Mouse (Mus musculus) left cerebral cortex, adult 2 months (tissue): ENCODE results near the gene Tmem30c. TPM values are rescaled to one million over a fixed set of nuclear protein-coding genes. Genes with fewer than 3 reads are reported as not detected.

Experiments used
- DNase-seq, 2 experiments: peaks; one replicate each; pipeline ENCODE4 v3.0.0; 2021 to 2022; ENCODE audit warnings: low spot score in 2 of 2, mixed read lengths in 1 of 2; ENCODE audit errors: extremely low spot score in 1 of 2
- H3K27ac ChIP-seq: fragments of 200-600 bp; 2 replicates; pipeline ENCODE4 v1.8.1; 2022
- H3K4me3 ChIP-seq: fragments of 200-600 bp; 2 replicates; pipeline ENCODE4 v1.8.1; 2022
- CTCF ChIP-seq: fragments of 200-600 bp; IDR thresholded peaks from 2 replicates; pipeline ENCODE4 v1.8.1; 2022; ENCODE audit warnings: antibody characterized with exemption, mild to moderate bottlenecking, moderate library complexity
- intact Hi-C: fragments of 180-260 bp; cut with DNase I; formaldehyde crosslinking; loops from one replicate; pipeline ENCODE4 v1.15.1; 2025
- long read RNA-seq, 2 experiments: library from polyadenylated mRNA; stranded (forward); transcript quantifications; one replicate each; pipeline ENCODE4 v2.0.0; 2021; ENCODE audit warnings: borderline mapping rate in 2 of 2
- total RNA-seq, 2 experiments: library from RNA; stranded (reverse); gene quantifications; 2 replicates each; pipeline ENCODE4 v1.2.3; 2021

Gene Tmem30c
- under 1 TPM; 0.29 to 0.42 TPM for total RNA-seq
- long read RNA-seq, experiment 1 = 0 reads
- long read RNA-seq, experiment 2 = 0 reads

- Histone ChIP-seq H3K27ac (no peak within 1 kb of the TSS), H3K4me3 (no peak within 1 kb of the TSS)
- intact Hi-C loops = no loop called here
- no peak for DNase-seq
- no peak for TF ChIP-seq CTCF
Measured at GRCm38 (mm10) chr16:57292765-57293164, at the start of gene Tmem30c. Gene Tmem30c, minus strand, starts transcription at chr16:57292865.

- Histone ChIP-seq H3K4me3 (no peak overlapping the region), H3K27ac (no peak overlapping the region)
- intact Hi-C loops = no loop called here
- TF ChIP-seq CTCF = no peak
- no peak for DNase-seq
Measured at GRCm38 (mm10) chr16:57340613-57340898, 47.9 kb upstream of the Tmem30c start.

GRCm38 (mm10) chr16:57339765-57340612, 47.3 kb upstream of the Tmem30c start:
- H3K27ac ChIP-seq = no peak overlapping the region
- intact Hi-C loops = no loop called here
- no peak overlapping the region for H3K4me3 ChIP-seq
- no peak for DNase-seq
- no peak for TF ChIP-seq CTCF

GRCm38 (mm10) chr16:57336770-57337423, 44.2 kb upstream of the Tmem30c start:
- no peak overlapping the region for H3K4me3 ChIP-seq
- intact Hi-C loops = no loop called here
- no peak for DNase-seq
- no peak overlapping the region for H3K27ac ChIP-seq
- no peak for TF ChIP-seq CTCF

- Histone ChIP-seq H3K27ac (no peak overlapping the region), H3K4me3 (no peak overlapping the region)
- DNase-seq = no peak
- TF ChIP-seq CTCF = no peak
- intact Hi-C loops = no loop called here
Measured at GRCm38 (mm10) chr16:57332301-57332700, 39.6 kb upstream of the Tmem30c start.

- intact Hi-C loops = no loop called here
Measured at GRCm38 (mm10) chr16:57330111-57330510, 37.4 kb upstream of the Tmem30c start.

DNA sequence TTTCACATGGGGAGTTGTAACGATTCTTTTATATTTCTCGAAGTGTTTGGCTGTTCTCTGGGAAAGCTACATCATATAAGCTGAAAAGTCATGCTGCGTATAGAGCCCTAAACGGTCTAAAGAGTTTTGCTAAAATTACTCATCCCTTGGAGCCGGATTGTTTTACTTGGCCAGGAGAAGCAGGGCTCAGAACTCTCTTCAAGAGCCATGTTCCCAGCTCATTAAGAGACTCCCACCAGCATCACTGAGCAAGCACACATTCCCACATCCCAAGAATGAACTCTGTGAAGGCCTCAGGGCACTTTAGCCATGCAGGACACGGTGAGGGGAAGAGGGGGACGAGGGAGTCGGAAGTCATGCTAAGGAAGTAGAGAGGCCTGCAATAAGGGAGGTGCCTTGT, 36.4 kb upstream of the Tmem30c start:
- TF ChIP-seq CTCF = no peak
- H3K27ac ChIP-seq = no peak overlapping the region
- intact Hi-C loops = no loop called here
- no peak for DNase-seq
- no peak overlapping the region for H3K4me3 ChIP-seq

More at GRCm38 (mm10) chr16:57330111-57330510, 37.4 kb upstream of the Tmem30c start:
- DNase-seq = no peak
- TF ChIP-seq CTCF = no peak
- Histone ChIP-seq H3K27ac (no peak overlapping the region), H3K4me3 (no peak overlapping the region)

DNA sequence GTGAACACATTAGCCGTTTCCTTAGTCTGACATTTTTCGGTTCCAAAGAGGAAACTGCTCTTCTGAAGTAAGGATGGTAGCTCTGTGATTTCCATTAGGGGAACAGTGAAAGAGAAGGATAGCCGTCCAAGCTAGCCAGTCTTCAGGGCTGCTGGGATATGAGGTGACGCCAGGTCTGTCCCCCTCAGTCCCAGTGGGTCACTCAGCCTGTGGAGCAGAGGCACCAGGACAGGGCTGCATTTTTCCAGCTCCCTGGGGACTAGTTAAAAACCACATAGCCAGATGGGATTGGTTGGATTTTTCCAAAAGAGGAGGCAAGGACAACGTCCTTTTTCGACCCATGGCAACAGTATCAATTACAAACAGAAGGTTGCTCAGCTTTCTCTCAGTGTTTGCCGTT, 34.3 kb upstream of the Tmem30c start:
- no peak for DNase-seq
- Histone ChIP-seq H3K27ac (no peak overlapping the region), H3K4me3 (no peak overlapping the region)
- intact Hi-C loops = no loop called here
- no peak for TF ChIP-seq CTCF

DNA sequence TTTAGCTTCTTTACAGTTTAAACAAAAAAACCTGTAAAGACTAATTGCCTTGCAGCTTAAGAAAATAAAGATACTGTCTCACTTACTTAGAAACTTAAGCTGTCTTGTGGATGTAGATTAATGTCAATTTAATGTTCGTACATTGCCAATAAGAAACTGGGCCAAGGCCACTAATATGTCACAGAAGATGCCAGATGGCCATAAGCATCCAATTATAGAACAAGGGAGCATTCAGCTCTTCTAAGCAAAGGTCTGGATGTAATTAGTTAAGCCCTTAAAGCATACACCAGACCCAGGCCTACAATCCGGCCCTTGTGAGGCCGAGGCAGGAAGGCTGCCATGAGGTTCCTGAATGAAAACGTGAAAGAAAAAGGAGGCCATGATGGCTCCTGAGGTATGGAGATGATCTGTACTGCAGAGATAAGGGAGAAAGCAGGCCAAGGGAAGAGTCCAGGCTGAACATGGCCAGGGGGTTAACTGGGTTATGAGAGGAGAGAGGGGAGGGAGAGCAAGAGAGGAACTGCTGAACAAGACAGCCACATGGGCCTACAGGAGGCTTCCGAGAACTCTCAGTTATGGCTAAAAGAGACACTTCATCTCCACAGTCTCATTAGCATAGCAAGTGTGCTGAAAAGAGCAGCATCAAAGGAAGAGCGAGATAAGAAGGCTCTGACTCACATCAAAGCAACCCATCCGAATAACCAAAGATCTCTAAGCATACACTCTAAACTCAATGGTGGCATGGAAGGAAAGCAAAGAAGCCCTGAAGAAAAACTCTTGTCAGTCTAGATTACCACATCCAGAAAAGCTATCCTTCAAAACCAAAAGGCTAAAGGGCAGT, 26.8 kb upstream of the Tmem30c start:
- no peak for TF ChIP-seq CTCF
- Histone ChIP-seq H3K4me3 (no peak overlapping the region), H3K27ac (no peak overlapping the region)
- DNase-seq = no peak
- intact Hi-C loops = no loop called here

GRCm38 (mm10) chr16:57318637-57319125, 26.0 kb upstream of the Tmem30c start:
- no peak for TF ChIP-seq CTCF
- Histone ChIP-seq H3K27ac (no peak overlapping the region), H3K4me3 (no peak overlapping the region)
- DNase-seq = no peak
- intact Hi-C loops = no loop called here

DNA sequence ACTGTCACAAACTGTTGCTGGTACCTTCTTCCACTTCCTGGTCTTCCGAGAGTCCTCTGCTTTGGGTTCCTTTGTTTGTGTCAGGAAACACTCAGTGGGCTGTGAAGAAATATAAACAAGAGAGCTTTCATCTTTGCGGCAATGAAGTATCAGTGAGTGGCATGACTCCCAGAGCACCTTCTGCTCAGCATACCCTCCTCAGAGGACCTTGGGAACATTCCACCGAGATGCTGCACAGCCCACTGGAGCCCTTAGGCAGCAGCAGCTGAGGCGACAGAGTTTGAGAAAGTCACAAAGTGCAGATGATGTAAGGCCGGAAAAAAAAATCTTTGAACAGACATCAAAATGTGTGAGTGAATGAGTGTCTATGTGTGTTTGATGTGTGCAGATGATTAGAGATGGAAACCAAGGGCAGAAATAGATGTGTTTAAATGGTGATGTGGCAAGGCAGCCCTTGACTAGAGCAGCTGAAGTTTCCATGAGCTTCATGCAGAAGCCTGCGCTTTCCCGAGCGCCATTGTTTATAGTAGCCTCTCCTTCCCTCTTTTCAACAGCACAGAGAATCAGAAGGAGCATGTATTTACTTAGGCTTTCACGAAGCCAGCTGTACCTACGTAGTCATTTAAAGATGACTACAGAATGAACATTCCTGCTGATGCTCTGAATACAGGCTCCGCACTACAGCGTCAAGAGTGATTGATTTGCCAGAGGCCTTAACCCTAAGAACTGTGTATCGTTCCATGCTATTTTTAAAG, 25.4 kb upstream of the Tmem30c start:
- no peak for DNase-seq
- no peak for TF ChIP-seq CTCF
- Histone ChIP-seq H3K27ac (no peak overlapping the region), H3K4me3 (no peak overlapping the region)
- intact Hi-C loops = no loop called here
